In genomic region chr11:80496640-80497039, GRCm38 (mm10) we compare ENCODE assay signal across 25 mouse cellular contexts. TPM values are rescaled to one million over a fixed set of nuclear protein-coding genes. Genes with fewer than 3 reads are reported as not detected.
DNase-seq lines count a peak whose midpoint lies in the region; ATAC-seq and TF ChIP-seq lines count a peak whose summit lies in the region.
"Had no signal": no experiment of that assay in that cellular context is flagged by ENCODE, and none has a peak within 500 bp of the region (broad histone marks: within the 10 kb centered on the region; RNA-seq: fewer than 3 reads in every experiment).

No protein-coding gene starts in this region.

- H3K4me2 ChIP-seq in myocyte (ENCODE audit: low read depth): peak overlapping the region; percentile 87
- H3K4me2 ChIP-seq in heart, embryonic 12.5 days: no peak overlapping the region
- H3K4me2 ChIP-seq: embryonic facial prominence, embryonic 12.5 days; embryonic facial prominence, embryonic 15.5 days; hindbrain, embryonic 12.5 days; hindbrain, embryonic 15.5 days; intestine, embryonic 15.5 days had no signal

- 81% methylated on average over 1 of the region's 1 CpGs for WGBS in heart, embryonic 12.5 days

- H3K9me3 ChIP-seq in heart, embryonic 12.5 days (replicated peaks): no peaks in the 10 kb centered on the region
- H3K9me3 ChIP-seq: embryonic facial prominence, embryonic 12.5 days; embryonic facial prominence, embryonic 15.5 days; heart, embryonic 10.5 days; hindbrain, embryonic 12.5 days; hindbrain, embryonic 15.5 days; intestine, embryonic 15.5 days had no signal

- intact Hi-C loops in left cerebral cortex, adult 2 months (cut with DNase I): no loop called here
- intact Hi-C loops in left cerebral cortex, postnatal 14 days (cut with DNase I): no loop called here

- no peak overlapping the region for H3K4me3 ChIP-seq in left cerebral cortex, adult 2 months
- no peak overlapping the region for H3K4me3 ChIP-seq in myocyte
- H3K4me3 ChIP-seq in heart, embryonic 12.5 days: no peak overlapping the region
- H3K4me3 ChIP-seq: embryonic facial prominence, embryonic 12.5 days; embryonic facial prominence, embryonic 15.5 days; heart, embryonic 10.5 days; hindbrain, embryonic 12.5 days; hindbrain, embryonic 15.5 days; intestine, embryonic 15.5 days had no signal

- H3K27me3 ChIP-seq in myocyte (ENCODE audit: control insufficient read depth, insufficient read depth, insufficient read length): no peaks in the 10 kb centered on the region
- H3K27me3 ChIP-seq in heart, embryonic 12.5 days (replicated peaks): no peaks in the 10 kb centered on the region
- H3K27me3 ChIP-seq: embryonic facial prominence, embryonic 12.5 days; embryonic facial prominence, embryonic 15.5 days; hindbrain, embryonic 12.5 days; hindbrain, embryonic 15.5 days; intestine, embryonic 15.5 days had no signal

- H3K9ac ChIP-seq in heart, embryonic 12.5 days: no peak overlapping the region
- H3K9ac ChIP-seq: embryonic facial prominence, embryonic 12.5 days; embryonic facial prominence, embryonic 15.5 days; forebrain, postnatal 0 days; hindbrain, embryonic 12.5 days; hindbrain, embryonic 15.5 days; intestine, embryonic 15.5 days had no signal

- no peak for TF ChIP-seq CTCF in left cerebral cortex, adult 2 months (IDR thresholded peaks at IDR 0.05)

- ATAC-seq in heart, embryonic 12.5 days (ENCODE audit: insufficient number of reproducible peaks, low FRiP score): no peak
- ATAC-seq: activated CD4-positive, CD25-positive, alpha-beta regulatory T cell, adult 4 months; forebrain, embryonic 14.5 days; forebrain, postnatal 0 days; intestine, embryonic 15.5 days had no signal

- no peaks in the 10 kb centered on the region for H3K36me3 ChIP-seq in myocyte (ENCODE audit: control insufficient read depth, insufficient read depth)
- H3K36me3 ChIP-seq in heart, embryonic 12.5 days: no peaks in the 10 kb centered on the region
- H3K36me3 ChIP-seq: embryonic facial prominence, embryonic 12.5 days; embryonic facial prominence, embryonic 15.5 days; heart, embryonic 10.5 days; hindbrain, embryonic 12.5 days; hindbrain, embryonic 15.5 days; intestine, embryonic 15.5 days had no signal

- DNase-seq in left cerebral cortex, adult 2 months (ENCODE audit: extremely low spot score in 1 of 2, low spot score in 2 of 2): no peak
- no peak for DNase-seq in left cerebral cortex, postnatal 14 days (ENCODE audit: low spot score in 2 of 2)
- peak; percentile 28 for DNase-seq in 416B (ENCODE audit: low read depth)
- peak; percentile 52 for DNase-seq in NIH3T3 (ENCODE audit: low read depth)
- no peak for DNase-seq in heart, adult 9 months (ENCODE audit: low spot score in 2 of 2)
- DNase-seq in layer of hippocampus, adult 11-12 months (ENCODE audit: low spot score): no peak
- DNase-seq: adrenal gland, postnatal 10 days; adrenal gland, postnatal 36 days; cerebellum, adult 11 months; cerebellum, adult 2 months; cerebellum, adult 9-11 months; cerebellum, postnatal 25 days; forebrain, postnatal 0 days; gastrocnemius, postnatal 25 days; heart, adult 18-20 months had no signal

- H3K79me2 ChIP-seq in myocyte (ENCODE audit: control insufficient read depth, insufficient read depth): no peaks in the 10 kb centered on the region

- H3K27ac ChIP-seq in left cerebral cortex, adult 2 months: peak overlapping the region; percentile 66
- H3K27ac ChIP-seq in heart, embryonic 12.5 days (ENCODE audit: poor library complexity, severe bottlenecking): no peak overlapping the region
- H3K27ac ChIP-seq: embryonic facial prominence, embryonic 12.5 days; embryonic facial prominence, embryonic 15.5 days; heart, embryonic 10.5 days; hindbrain, embryonic 12.5 days; hindbrain, embryonic 15.5 days; intestine, embryonic 15.5 days had no signal

- H3ac ChIP-seq in myocyte (ENCODE audit: control insufficient read depth, insufficient read length): no peak overlapping the region

- peaks cover 44% of the 10 kb centered on the region for H3K4me1 ChIP-seq in heart, embryonic 12.5 days (replicated peaks)

- no peak for TF ChIP-seq POLR2A in myocyte (IDR thresholded peaks at IDR 0.05; ENCODE audit: insufficient read length, low read depth)

TF ChIP-seq in myocyte, 11 proteins besides CTCF, POLR2A, EP300 and RAD21:
- peak in 1 of 3 experiments; percentile 48 for TF ChIP-seq MYOD1 (IDR thresholded peaks at IDR 0.05; ENCODE audit: control insufficient read depth in 1 of 3, insufficient read length in 2 of 3, low read depth in 2 of 3)
- no peak for TF ChIP-seq MYOG (IDR thresholded peaks at IDR 0.05; ENCODE audit: control insufficient read depth in 1 of 3, insufficient read depth in 1 of 3, insufficient read length in 2 of 3, low read depth in 2 of 3)
TF ChIP-seq in myocyte: peak in this region for 1.

RNA-seq across cellular contexts. Expression of gene Cdk5r1, which starts 19.8 kb away (rescaled TPM):
- total RNA-seq in left cerebral cortex, adult 2 months (2021): 100 to 1,000 TPM; 329 to 334 TPM
- total RNA-seq in left cerebral cortex, postnatal 14 days (2021): 100 to 1,000 TPM; 359 to 367 TPM
- 11.3 TPM for polyA plus RNA-seq in myocyte (2012; fragmentation: generic; extraction: Trizol)
- polyA plus RNA-seq in heart, embryonic 12.5 days (2016; fragmentation: Nextera tagmentation; extraction: Ambion mirVana): 0.50 and 0.56 TPM in 2 replicates

Comparison
In these comparisons a context has a peak if more than half of its experiments do, and no peak if none do; other contexts are left out.
1. DNase-seq: peak in 416B (single experiment) and NIH3T3 (single experiment); none in left cerebral cortex, adult 2 months (0 of 2), left cerebral cortex, postnatal 14 days (0 of 2), heart, adult 9 months (0 of 2) and layer of hippocampus, adult 11-12 months (single experiment).